Mouse (Mus musculus) hematopoietic stem cell, adult 5-6 weeks (primary cell): Measurements from ENCODE around the gene Pgap3. TPM values are rescaled to one million over a fixed set of nuclear protein-coding genes. Genes with fewer than 3 reads are reported as not detected.

Source experiments
- ATAC-seq, 2 experiments: fragments of 125-278 bp in 1 of 2; replicated peaks in 1 of 2; 2 replicates each; pipeline ENCODE4 v1.8.0; 2016 to 2017; ENCODE audit warnings: inconsistent platforms in 2 of 2, mild to moderate bottlenecking in 2 of 2, moderate number of reproducible peaks in 2 of 2, low read depth in 1 of 2, moderate TSS enrichment in 1 of 2; ENCODE audit not compliant: low FRiP score in 2 of 2, poor library complexity in 2 of 2, severe bottlenecking in 2 of 2, insufficient read depth in 1 of 2, low TSS enrichment in 1 of 2
- total RNA-seq: library from RNA; stranded (forward); fragments of 172-1452, 232-1000 nt; gene quantifications from 2 replicates; pipeline ENCODE4 v1.2.3, GENCODE M21; 2017

Pgap3 gene
- 5.6 and 7.4 TPM in 2 replicates for total RNA-seq

- ATAC-seq = peak; percentile 88 to 91
These were observed at the start of gene Pgap3 for GRCm38 (mm10) chr11:98400161-98400726. Gene Pgap3 (minus strand): TSS chr11:98400490.

- no peak for ATAC-seq
These were observed 49.1 kb upstream of the Pgap3 start for GRCm38 (mm10) chr11:98449419-98449818.

DNA sequence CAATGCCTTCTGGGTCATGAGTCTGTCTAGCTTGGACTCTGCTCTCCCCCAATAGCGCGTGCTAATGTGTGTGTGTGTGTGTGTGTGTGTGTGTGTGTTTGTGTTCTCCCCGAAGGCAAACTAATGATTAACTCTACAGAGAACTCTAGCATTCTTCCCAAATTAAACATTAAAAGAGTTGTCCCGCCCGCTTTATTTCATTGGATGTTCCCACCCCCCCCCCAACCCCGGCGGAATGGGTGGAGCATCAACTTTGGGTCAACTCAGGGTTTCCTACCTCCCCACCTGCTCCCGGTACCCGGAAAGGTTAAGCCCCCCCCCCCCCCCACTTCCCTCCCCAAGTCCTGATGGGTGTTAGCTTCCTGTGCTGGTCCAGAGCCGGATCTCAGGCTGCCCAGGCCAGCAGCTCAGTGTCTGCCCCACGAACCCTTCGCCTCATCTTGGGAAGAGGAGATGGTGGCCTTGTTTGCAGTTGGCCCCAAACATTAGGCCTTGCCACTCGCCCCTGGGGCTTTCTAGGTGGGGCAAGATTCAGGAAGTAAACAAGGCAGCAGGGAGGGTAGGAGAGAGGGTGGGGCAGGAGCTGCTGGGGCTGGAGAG lies 48.0 kb upstream of the Pgap3 start:
- no peak for ATAC-seq

GRCm38 (mm10) chr11:98447475-98447834 lies 47.2 kb upstream of the Pgap3 start:
- no peak for ATAC-seq

GRCm38 (mm10) chr11:98446562-98447474 lies 46.5 kb upstream of the Pgap3 start:
- no peak for ATAC-seq

DNA sequence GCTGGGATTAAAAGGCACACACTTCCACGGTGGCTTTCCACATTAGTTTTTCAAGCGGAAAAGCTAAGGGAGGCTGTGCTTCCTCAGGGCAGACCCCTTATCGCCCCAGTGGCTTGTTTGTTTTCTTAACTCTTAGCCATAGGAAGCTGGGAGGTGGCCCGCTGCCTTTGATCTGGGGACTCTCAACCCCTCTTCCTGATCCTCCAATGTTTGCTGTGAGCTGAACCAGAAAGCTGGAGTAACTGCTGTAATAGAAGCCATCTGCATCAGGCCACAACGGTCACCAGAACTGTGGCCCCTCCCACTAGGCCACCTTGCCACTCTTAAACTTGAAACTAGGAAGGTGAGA lies 45.9 kb upstream of the Pgap3 start, which contains the start of gene Grb7:
Grb7 (plus strand) TSS at position 182 of the 349 bp plus-strand sequence.
- no peak for ATAC-seq

DNA sequence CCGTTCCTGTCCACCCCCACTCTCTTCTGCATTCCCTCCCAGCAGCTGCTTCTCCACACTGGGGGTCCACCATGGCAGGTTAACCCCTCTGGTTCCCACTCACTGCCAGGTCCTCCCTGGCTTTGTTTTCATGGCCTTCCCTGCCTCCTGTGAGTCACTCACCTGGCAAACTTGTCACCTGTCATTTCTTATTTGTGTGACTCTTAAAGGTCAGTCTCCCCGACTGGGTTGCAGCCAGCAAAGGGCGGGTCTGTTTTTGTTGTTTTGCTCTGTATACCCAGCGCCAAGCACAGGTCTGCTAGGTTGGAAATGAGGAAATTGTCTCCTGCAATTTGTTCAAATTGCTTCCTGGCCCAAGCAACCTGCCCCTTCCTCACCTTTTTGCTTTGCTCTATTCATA lies 45.4 kb upstream of the Pgap3 start:
- no peak for ATAC-seq

- ATAC-seq = no peak
These were observed 44.9 kb upstream of the Pgap3 start for GRCm38 (mm10) chr11:98445238-98445637.

- no peak for ATAC-seq
These were observed 43.4 kb upstream of the Pgap3 start for GRCm38 (mm10) chr11:98443688-98444087.

- ATAC-seq = peak; percentile 94
These were observed 38.3 kb upstream of the Pgap3 start, which contains the start of gene Mien1 for GRCm38 (mm10) chr11:98438331-98439158. Gene Mien1 (minus strand): TSS chr11:98438991.

DNA sequence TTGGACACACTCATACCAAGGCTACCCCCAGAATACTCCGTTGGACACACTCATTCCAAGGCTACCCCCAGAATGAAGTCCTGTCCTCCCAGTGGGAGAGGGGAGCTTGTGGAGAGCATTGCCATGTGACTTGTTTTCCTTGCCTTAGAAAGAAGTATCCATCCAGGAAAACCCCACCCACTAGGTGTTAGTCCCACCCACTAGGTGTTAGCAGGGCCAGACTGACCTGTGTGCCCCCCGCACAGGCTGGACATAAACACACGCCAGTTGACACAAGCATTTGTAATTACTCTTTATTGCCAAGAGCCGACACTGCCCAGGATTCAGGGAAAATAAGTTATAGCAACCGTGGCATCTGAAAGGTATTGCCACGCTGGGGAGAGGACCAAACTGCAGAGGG lies 37.2 kb upstream of the Pgap3 start:
- ATAC-seq = no peak

GRCm38 (mm10) chr11:98435723-98436122 lies 35.4 kb upstream of the Pgap3 start:
- ATAC-seq = no peak

- ATAC-seq = no peak
These were observed 31.6 kb upstream of the Pgap3 start for GRCm38 (mm10) chr11:98431743-98432502.

GRCm38 (mm10) chr11:98428436-98428835 lies 28.1 kb upstream of the Pgap3 start:
- ATAC-seq = no peak

- ATAC-seq = no peak
These were observed 26.3 kb upstream of the Pgap3 start for GRCm38 (mm10) chr11:98426592-98426991.

- no peak for ATAC-seq
These were observed 18.8 kb upstream of the Pgap3 start for GRCm38 (mm10) chr11:98418939-98419547.

GRCm38 (mm10) chr11:98418273-98418672 lies 18.0 kb upstream of the Pgap3 start:
- no peak for ATAC-seq
